Mouse (Mus musculus): ENCODE measurements at regions not wholly inside any gene's neighbourhood (a gene's known extent, or its start where the extent isn't known, plus 50 kb on each side); places are given as distances from the start of the nearest gene placed in this dataset.
"Not testable (repeated sequence)": the region's sequence is repeated elsewhere in the genome, so short reads cannot be mapped to it uniquely, and the experiment has no call there.

DNA sequence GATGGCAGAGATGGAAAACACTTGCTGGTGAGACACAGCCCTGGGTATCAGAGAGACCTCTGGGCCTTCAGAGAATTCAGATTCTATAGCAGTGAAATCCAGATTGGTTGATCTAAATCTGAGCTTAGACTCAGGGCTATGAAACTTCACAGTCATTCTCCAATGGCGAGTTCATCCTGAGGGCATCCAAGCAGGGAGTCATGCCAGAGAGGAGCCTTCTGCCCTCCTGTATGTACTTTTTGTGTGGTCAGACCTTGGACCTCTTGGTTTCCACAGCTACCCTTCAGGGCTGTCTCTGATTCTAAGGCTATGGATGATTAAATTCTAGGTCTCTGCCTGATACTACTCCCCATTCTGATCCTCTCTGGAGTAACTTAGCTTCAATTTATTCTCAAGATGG, 122.0 kb upstream of the Mettl15 start:
- DNase-seq (ENCODE audit: low spot score in 2 of 2): no peak

DNA sequence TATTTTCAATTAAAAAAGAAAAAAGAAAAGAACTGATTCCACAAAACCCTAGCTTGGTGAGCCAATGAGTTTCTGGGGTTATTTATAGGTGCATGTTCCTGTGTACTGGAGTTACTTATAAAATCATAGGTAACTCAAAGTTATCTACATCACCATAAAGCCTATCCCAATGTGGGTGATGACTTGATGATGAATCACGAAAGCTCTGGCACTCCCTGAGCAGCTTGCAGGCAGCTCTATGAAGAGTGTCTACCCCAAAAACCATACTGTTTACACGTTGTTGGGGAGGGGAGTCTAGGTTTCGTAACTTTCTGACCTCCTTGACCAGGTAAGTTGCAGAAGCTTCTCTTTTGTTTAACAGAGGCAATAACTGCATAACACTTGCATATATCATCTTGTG, 123.7 kb upstream of the Mettl15 start:
- no peak for DNase-seq (ENCODE audit: low spot score in 2 of 2)

DNA sequence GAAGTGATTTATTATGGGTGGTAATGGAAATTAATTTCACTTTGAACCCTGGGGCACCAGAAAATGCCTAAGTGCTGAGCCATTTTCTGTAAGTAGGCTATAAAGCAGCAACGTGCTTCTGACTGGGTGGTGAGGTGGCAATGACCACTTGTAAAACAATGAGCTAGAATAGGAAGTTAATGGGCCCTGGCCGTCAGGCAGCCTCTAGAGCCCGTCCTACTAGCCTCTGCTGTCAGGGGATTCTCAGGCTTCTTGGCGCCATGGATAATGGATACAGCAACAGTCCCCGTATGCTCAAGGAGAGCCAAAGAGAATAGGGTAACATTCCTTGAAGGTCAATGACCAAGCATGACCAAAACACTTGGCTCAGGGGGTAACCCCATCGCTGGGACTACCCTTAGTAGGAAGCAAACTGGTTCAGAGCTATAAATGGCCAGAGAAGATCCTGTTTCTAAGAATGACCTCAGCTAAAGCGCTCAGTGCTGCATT, 126.1 kb upstream of the Mettl15 start:
- DNase-seq (ENCODE audit: low spot score in 2 of 2): no peak

DNA sequence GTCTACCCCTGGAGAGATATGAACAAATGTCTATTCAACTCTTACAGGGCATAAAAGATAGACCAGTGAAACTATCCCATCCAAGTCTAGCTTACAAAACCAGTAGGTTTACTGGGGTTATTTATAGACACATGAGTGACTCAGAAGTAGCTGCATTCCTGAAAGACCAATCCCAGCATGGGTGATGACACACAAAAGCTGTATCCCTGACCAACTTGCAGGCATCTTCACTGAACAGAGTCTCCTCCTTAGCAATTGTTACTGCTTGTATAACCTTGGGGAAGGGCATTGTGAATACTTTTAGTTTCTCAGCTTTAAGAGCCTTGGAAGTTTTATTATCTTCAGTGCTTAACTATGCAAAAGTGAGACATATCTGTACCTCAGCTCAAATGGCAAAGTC, 139.6 kb upstream of the Mettl15 start:
- no peak for DNase-seq (ENCODE audit: low spot score in 2 of 2)

DNA sequence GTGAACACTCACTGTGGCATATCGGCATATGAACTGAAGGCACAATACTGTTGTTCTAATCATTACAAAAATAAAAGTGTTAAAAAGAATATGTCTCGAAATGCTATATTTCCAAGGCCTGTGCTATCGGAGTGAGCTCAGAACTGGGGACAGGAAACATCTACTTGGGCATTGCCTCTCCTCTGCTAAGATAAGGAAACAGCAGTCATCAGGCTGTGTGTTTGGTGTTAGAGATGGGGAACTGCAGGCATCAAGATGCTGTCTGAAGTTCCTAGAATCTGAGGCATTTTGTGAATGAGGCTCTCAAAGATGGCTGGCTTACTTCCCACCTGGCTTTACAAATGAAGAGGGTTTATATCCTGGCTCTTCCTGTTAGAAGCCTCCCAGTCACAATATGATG, 150.6 kb upstream of the Mettl15 start:
- DNase-seq (ENCODE audit: low spot score in 2 of 2): no peak

DNA sequence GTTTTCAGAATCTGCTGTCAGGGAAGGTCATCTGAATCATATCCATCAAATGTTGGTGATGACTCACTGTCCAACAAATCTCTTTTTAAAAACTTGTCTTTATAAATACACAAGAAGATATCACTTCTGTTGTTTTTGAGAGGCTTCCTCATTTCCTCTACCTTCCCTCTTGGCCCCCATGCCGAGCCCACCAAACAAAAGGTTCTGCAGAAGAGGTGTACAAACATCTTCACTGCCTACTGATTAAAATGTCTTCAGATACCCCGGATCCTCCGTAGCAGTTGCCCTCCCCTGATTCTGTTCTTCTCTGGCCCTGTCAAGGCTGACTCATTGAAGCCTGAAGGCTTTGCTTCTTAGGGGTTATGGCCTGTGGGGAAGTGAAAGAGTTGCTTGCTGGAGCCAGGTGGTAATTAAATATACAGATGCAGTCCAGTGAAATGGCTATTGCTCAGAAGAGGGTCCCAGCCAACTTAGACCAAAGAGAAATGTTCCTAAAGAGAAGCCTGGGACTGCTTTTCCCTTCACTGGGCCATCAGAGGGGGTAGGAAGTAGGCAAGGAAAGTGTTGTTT, 162.1 kb upstream of the Mettl15 start:
- DNase-seq (ENCODE audit: low spot score in 2 of 2): no peak

DNA sequence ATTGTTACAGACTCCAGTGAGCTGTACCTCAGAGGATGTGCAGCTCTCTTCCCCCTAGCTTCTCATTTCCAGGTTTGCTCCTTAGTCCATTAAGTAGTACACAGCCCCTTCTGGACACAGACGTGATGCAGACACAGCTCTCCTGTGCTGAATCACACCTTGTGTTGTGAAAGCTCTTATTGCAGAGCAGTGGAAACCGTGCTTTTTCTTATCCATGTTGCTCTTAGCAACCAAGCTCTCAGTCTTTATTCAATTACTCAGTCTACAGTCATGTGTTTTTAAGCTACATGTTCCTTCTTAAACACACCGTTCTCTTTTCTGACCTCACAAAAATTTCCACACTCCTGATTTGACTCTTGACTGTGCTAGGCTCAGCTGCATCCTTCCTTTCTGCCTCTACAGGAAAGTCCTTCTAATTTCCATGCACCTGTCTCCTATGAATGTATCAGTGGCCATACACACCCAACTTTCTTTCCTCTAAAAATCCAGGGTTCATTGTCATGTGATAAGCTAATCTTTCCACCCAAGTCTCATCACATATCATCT, 163.0 kb upstream of the Mettl15 start:
- no peak for DNase-seq (ENCODE audit: low spot score in 2 of 2)

DNA sequence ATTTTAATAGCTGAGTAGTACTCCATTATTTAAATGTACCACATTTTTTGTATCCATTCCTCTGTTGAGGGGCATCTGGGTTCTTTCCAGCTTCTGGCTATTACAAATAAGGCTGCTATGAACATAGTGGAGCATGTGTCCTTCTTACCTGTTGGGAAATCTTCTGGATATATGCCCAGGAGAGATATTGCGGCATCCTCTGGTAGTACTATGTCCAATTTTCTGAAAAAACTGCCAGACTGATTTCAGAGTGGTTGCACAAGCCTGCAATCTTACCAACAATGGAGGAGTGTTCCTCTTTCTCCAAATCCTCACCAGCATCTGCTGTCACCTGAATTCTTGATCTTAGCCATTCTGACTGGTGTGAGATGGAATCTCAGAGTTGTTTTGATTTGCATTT, 181.7 kb upstream of the Mettl15 start:
- not testable (repeated sequence) for DNase-seq (ENCODE audit: low spot score in 2 of 2)

DNA sequence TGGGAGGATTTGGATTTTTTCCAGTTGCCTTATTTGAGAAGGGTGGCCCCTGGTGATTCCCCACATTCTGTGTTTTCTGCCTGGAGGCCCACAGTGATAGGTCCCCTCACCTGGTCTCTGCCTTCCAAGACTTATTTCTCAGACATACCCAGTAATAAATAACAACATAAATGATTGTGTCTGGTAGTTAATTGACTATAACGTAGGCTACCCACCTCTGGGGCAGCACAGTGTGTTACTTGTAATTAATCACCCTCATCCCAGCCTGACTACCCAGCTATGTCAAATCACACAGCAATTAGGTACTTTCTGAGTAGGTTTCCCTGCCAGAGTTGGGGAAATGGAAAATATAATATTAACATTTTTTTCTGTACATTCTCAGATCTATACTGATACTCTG, 190.2 kb upstream of the Bdnf start:
- DNase-seq (ENCODE audit: low spot score in 2 of 2): no peak

DNA sequence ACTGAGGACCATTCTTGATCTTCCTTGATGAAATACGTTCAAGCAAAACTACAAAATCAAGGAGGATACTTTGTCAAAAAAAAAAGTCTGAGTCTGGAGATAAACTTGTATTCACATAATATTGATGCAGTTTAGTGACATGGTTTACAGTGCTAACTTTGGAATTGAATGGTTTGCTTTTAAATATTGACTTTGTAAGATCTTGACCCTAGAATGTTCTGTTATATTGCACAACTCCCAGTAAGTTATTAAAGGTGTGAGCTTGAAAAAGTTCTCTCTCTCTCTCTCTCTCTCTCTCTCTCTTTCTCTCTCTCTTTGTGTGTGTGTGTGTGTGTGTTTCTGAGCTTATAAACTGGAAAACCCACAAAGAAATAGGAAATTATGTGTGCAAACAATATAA, 186.9 kb upstream of the Bdnf start:
- DNase-seq (ENCODE audit: low spot score in 2 of 2): no peak

DNA sequence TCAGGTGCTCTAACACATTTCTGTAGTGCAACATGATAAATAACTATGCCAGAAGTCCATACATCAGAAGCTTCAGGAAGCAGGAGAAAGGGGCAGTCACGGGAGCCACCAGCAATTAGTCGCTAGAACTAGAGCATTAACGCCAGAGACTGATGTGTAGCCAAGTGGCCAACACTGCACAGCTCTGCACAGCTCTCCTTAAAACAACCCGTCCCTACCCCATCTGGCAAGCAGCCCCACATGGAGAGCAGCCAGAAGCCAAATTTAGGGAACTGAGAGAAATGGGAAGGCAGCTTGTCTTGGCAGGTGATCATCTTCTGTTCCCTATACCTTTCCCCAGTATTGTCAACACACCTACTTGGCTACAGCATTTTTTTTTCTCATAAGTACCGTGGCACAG, 172.3 kb upstream of the Bdnf start:
- DNase-seq (ENCODE audit: low spot score in 2 of 2): no peak

DNA sequence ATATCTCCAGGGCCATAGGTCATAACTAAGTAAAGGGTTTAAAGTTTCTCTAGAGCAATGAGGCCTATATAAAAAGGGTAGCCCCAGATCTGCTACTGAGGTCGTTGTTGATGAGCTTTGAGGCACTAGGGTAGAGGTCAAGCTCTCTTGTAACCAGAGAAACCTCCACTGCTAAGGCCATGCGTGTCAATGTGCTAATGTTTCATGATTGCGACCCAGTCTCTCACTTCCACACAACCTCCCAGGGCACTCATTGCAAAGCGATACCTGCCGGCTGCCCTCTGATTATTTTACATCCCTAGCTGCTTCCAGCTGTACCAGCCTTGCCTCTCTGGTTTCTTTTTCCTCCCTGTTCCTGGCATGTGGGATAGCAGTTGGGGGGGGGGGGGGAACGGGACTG, 169.6 kb upstream of the Bdnf start:
- no peak for DNase-seq (ENCODE audit: low spot score in 2 of 2)

DNA sequence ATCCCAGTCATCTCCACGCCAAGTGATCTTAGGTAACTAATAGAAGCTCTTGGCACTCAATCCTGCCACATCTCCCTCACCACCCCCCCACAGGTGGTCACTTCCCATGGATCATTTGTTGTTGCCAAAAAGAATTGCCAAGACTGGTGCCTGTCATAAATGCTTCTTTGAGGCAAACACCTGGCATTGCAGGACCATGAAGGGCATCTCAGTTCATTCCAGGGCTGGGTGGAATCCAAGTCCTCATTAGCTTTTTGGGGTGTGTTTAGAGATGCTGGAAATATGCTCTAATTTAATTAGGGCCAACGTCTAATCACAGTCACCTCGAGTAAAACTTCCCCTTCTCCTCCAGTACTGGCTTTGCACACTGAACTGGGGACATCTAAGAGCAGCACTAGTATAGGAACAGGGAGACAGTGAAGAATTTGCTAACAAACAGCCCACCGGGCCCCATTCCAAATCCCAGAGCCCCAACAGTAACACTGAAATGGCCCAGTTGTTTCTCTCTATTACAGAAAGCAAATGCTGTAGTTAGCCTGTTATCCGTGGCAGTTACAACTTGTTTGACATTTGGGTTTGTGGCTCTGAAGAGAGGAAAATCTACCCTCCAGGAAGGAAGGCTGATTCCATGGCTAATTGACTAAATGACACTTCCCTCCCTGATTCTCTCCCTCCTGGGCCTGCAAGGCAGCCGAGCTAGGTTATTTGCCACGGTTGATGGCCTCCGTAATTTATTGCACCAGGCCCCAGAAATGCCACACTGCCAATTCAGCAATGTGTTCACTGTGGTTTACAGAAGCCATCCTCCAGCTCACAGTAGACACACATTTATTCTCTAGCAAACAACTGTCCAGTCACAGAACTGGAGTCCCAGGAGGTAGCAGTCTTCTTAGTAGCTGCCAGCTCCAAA, 164.2 kb upstream of the Bdnf start:
- DNase-seq (ENCODE audit: low spot score in 2 of 2): no peak

DNA sequence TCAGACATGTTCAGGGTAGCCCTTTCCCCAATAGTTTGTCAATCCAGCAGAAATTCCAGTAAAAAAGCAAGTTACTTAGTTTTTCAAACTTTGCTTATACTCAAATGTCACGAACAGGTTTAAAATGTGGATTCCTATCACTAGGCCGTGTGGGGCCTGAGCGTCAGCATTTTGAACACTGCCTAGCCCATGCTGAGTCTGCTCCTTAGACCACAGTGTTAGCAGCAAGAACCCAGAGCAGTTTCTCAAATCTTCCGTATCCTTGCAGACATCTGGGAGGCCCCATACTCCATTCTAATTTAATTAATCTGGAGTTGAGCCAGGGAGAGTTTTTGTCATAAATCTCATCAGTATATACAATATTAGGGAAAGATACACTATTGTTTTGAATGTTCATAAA, 163.4 kb upstream of the Bdnf start:
- DNase-seq (ENCODE audit: low spot score in 2 of 2): no peak

DNA sequence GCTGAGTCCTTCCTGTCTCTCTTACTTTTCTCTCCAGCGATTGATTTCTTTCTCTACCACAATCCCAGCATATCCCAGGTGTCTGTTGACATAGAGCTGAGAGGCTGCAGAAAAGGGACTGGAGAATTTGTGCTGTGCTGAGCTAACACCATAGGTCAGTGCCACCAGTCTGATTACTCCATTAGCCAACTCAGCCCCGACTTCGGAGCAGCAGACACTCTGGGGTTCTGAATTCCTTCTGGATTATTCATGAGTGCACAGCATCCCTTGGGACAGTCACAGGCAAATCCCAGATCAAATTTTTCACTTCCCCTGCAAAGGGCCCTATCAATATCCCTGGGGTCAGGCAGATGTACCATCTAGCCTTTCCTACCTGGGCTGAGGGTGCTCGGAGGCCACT, 155.2 kb upstream of the Bdnf start:
- DNase-seq (ENCODE audit: low spot score in 2 of 2): no peak

DNA sequence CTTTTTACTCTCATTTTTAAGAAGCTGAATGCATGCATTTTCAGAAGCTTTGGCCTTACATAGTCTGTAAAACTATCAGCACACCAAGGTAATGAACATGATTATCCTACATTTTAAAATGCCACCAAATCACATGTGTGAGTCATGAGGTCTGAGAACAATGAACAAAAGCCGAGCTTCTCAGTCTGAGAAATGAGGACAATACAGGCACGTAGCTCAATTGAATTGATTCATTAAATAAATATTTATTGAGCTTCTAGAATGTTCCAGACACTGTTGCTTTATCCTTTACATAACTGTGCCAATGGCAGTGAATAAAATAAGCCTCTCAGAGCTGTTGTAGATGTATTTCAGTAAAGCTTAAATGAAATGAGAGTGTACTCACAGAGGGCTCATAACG, 154.0 kb upstream of the Bdnf start:
- no peak for DNase-seq (ENCODE audit: low spot score in 2 of 2)

DNA sequence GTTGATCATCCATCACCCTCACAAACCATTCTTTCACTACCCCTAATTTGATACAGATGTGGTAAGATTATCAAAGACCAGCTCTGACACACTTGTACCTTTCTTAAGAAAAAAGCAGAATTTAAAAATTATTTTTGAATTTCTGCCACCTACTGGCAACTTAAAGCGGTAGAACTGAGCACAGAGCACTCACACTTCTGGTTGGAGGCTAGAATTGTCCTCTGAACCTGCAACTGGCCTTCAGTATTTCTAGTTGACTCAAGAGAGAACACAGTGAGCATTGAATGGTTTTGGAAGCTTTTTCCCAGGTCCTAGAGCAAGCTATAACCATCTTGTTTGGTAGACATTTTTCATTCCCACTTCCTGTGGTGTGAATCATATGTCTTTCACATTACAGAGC, 135.0 kb upstream of the Bdnf start:
- DNase-seq (ENCODE audit: low spot score in 2 of 2): no peak

DNA sequence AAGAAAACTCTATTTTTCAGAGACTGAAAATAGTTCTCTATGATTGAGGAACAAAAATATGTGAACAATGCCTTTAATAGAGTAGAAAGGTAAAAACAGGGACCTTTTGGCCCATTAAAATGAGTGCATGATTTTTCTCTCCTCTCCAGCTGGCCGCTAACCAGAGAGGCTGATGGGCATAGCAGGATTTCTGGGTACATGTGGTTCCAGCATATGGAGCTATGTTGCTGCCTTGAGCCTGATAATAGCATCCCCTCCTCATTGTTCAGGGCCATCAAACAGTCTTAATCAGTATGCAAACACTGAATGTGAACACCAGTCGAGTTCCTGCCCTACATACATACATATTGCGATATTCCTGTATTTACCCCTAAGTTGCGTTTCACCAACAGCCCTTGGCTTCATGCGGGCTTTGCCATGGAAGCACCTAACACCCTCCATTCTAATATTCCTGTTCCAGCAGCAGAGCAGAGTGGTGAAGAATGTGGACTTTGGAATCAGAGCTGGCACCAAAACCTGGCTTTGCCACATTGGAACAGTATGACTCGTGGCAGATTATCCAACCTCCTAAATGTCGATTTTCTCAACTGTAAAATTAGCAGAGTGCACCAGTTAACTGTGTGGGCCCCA, 127.9 kb upstream of the Bdnf start:
- DNase-seq (ENCODE audit: low spot score in 2 of 2): no peak

DNA sequence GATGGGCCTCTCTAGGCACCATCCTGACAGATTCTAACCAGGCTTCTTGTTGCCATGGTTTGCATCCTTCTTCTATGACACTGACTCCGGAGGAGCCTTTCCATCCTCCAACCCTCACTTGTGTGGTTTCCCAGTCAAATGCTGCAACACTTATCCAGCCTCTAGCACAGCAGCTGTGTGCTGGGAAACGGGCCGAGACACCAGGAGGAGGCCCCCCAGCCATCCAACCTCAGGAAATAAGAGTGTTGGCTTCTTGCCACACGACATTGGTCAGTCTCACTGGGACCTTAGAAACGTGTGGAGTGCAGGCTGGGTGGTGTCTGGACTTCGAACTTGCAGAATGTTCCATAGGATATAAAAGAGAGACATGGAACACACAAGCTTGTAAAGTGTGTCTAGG, 119.9 kb upstream of the Bdnf start:
- DNase-seq (ENCODE audit: low spot score in 2 of 2): peak in 1 of 2 experiments; percentile 24

DNA sequence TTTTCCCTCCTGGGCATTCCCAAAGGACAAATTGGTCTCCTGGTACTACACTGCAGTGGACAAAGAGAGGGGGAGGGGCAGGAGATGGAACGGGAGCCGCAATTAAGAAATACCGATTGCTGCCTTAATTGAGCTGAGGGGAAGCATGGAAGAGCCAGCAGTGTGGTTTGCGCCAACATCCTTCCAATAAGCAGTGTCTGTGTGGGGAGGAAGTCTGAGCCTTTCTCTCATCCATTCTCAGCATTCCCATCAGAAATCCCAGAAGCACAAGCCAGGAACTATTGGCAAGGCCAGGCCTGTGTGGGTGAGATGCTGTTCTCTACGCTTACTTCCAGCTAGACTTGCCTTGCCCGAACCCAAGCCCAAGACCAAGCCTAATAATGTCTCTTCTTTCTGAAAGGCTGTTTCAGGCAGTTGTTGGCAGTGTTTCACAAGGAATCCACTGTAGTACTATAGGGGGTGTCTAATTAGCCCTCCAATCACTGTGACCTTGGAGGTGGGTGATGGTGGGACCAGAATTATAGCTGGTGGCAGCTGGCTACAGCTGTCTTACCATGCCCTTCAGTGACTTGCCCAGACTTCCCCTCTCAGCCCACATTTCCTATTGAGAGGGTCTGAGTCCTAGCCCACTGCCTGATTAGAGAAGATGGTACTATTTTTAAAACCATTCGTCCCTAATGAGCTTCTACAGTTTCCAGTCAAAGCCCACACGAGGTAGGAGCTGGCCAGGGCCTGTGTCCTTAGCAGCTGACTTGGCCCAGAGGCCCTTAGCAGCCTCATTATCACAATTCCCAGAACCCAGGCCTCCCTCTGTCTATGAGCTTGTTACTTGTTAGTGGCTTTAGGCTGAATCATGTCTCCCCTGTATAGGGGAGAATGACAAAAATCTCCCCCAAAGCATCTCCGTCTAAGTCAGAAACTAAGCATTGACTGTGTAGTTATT, 115.1 kb upstream of the Bdnf start:
- DNase-seq (ENCODE audit: low spot score in 2 of 2): no peak

DNA sequence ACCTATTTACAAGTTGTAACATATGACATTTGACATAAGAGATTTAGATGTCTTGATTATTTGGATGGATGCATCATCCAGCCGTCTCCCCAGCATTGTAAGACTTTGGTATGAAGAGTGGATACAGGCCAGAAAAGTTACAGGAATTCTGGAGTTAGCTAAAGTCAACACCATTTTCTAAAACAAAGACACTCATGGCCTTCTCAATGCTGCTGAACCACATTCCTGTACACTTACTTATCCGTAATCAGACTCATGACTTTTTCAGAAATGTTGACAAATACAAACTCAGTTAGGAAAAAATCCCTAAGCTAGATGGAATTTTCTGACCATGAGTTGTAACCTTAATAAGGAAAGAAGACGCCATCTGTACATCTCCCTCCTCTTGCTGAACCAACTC, 111.5 kb upstream of the Bdnf start:
- no peak for DNase-seq (ENCODE audit: low spot score in 2 of 2)

DNA sequence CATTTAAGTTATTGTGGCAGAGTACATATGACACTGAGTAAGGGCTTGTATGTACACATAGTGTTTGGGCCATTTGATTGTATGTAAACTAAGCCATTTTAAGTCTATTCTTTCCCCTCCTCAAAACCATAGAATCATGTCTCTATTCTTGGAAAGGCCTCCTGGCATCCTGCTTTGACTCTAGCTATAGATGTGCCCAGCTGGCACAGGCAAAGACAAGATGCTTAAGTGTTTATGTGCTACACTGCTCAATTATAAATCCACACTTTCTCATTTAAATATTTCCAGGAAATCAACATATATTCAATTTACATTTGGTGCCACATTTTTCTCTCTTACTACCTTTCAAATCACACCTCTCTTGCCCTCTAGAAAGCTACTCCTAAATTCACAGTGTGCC, 97.6 kb upstream of the Bdnf start:
- DNase-seq (ENCODE audit: low spot score in 2 of 2): no peak
